Mouse (Mus musculus) spleen, adult 2 months (tissue): Measurements from ENCODE around the gene Zyx. TPM values are rescaled to one million over a fixed set of nuclear protein-coding genes. Genes with fewer than 3 reads are reported as not detected.
A peak's percentile ranks its signal among the peaks of the same experiment; 100 is the strongest.

Experiments used
- DNase-seq, 2 experiments: peaks; one replicate each; pipeline versions ENCODE4 v3.0.0 to v3.0.0-alpha.2; 2012 to 2021; ENCODE audit warnings: low spot score in 2 of 2, low read depth in 1 of 2
- H3K27ac ChIP-seq: fragments of 200-500 bp; 2 replicates; pipeline ENCODE4 v1.5.1; 2012; ENCODE audit warnings: low read length, inconsistent platforms; ENCODE audit not compliant: insufficient read depth
- H3K27me3 ChIP-seq: fragments of 200-500 bp; 2 replicates; pipeline ENCODE4 v1.6.1; 2012; ENCODE audit warnings: mild to moderate bottlenecking, moderate library complexity, low read length, inconsistent platforms; ENCODE audit not compliant: control insufficient read depth, insufficient read depth
- H3K36me3 ChIP-seq: fragments of 200-500 bp; 2 replicates; pipeline ENCODE4 v1.6.1; 2012; ENCODE audit warnings: mild to moderate bottlenecking, low read length, inconsistent platforms; ENCODE audit not compliant: control insufficient read depth, insufficient read depth
- H3K4me1 ChIP-seq: fragments of 200-500 bp; 2 replicates; pipeline ENCODE4 v1.6.1; 2011; ENCODE audit warnings: inconsistent platforms; ENCODE audit not compliant: control insufficient read depth, insufficient read depth, insufficient read length
- H3K4me3 ChIP-seq: fragments of 200-500 bp; 2 replicates; pipeline ENCODE4 v1.5.1; 2011; ENCODE audit warnings: mild to moderate bottlenecking, inconsistent platforms; ENCODE audit not compliant: insufficient read depth, insufficient read length; ENCODE audit errors: extremely low read depth
- CTCF ChIP-seq: fragments of 200-500 bp; IDR thresholded peaks from 2 replicates; pipeline ENCODE4 v1.5.1; 2011; ENCODE audit warnings: mild to moderate bottlenecking, inconsistent platforms; ENCODE audit not compliant: insufficient read depth, insufficient read length, insufficient replicate concordance; ENCODE audit errors: extremely low read depth
- POLR2A ChIP-seq: fragments of 200-500 bp; IDR thresholded peaks from 2 replicates; pipeline ENCODE4 v1.6.1; 2011; ENCODE audit warnings: low read depth, low read length, inconsistent platforms
- WGBS: fragments of 180-500 bp; shearing (Covaris S2); methylation state at CpG from one replicate; pipeline ENCODE4 v1.1.7; 2018; 5-methylcytosine and 5-hydroxymethylcytosine counted together
- polyA plus RNA-seq: library from polyadenylated mRNA; depleted of rRNA; stranded (reverse); fragments of >200 nt; gene quantifications from 2 replicates; pipeline ENCODE4 v1.2.3, GENCODE M21; 2012

Gene Zyx
- polyA plus RNA-seq, 1 experiment, result 184 TPM

- Histone ChIP-seq H3K4me1 (peaks cover 21% of the 10 kb centered on the region; the same call in 1 of the 2 replicates), H3K27ac (peak overlapping the region; percentile 27; the same call in 1 of the 2 replicates)
These were observed 4.9 kb downstream of the Zyx start for GRCm38 (mm10) chr6:42354076-42355019.

GRCm38 (mm10) chr6:42355366-42355765 is 5.9 kb downstream of the Zyx start:
- no peak for DNase-seq
- Histone ChIP-seq H3K27ac (no peak overlapping the region), H3K36me3 (peaks cover 26% of the 10 kb centered on the region), H3K4me1 (peaks cover 21% of the 10 kb centered on the region; the same call in 1 of the 2 replicates), H3K4me3 (no peak overlapping the region), H3K27me3 (no peaks in the 10 kb centered on the region)
- TF ChIP-seq POLR2A (no peak), CTCF (no peak)
- WGBS, result 84% methylated on average over 6 of the region's 6 CpGs

More at GRCm38 (mm10) chr6:42354076-42355019, 4.9 kb downstream of the Zyx start:
- Histone ChIP-seq H3K4me3 (no peak overlapping the region; the same call in 1 of the 2 replicates), H3K36me3 (peaks cover 24% of the 10 kb centered on the region), H3K27me3 (no peaks in the 10 kb centered on the region)
- 29% methylated on average over 11 of the region's 11 CpGs for WGBS
- no peak for DNase-seq
- TF ChIP-seq CTCF, result no peak
- TF ChIP-seq POLR2A, result no peak

GRCm38 (mm10) chr6:42355794-42356600 is 6.6 kb downstream of the Zyx start:
- WGBS, result 92% methylated on average over 13 of the region's 13 CpGs
- peaks cover 26% of the 10 kb centered on the region for H3K36me3 ChIP-seq

GRCm38 (mm10) chr6:42356913-42357312 is 7.5 kb downstream of the Zyx start:
- WGBS, result 93% methylated on average over 5 of the region's 5 CpGs
- H3K27me3 ChIP-seq, result no peaks in the 10 kb centered on the region
- no peak overlapping the region for H3K27ac ChIP-seq
- peaks cover 28% of the 10 kb centered on the region for H3K36me3 ChIP-seq
- TF ChIP-seq POLR2A, result no peak
- no peak for TF ChIP-seq CTCF
- H3K4me3 ChIP-seq, result no peak overlapping the region
- peaks cover 11% of the 10 kb centered on the region; the same call in 1 of the 2 replicates for H3K4me1 ChIP-seq
- no peak for DNase-seq

More at GRCm38 (mm10) chr6:42355794-42356600, 6.6 kb downstream of the Zyx start:
- Histone ChIP-seq H3K27ac (no peak overlapping the region), H3K4me1 (peaks cover 16% of the 10 kb centered on the region; the same call in 1 of the 2 replicates), H3K27me3 (no peaks in the 10 kb centered on the region), H3K4me3 (no peak overlapping the region)
- no peak for TF ChIP-seq CTCF
- no peak for TF ChIP-seq POLR2A
- no peak for DNase-seq

- TF ChIP-seq CTCF (no peak), POLR2A (no peak)
- H3K4me1 ChIP-seq, result peaks cover 9% of the 10 kb centered on the region; the same call in 1 of the 2 replicates
- no peak overlapping the region for H3K27ac ChIP-seq
- 89% methylated on average over 6 of the region's 6 CpGs for WGBS
- H3K4me3 ChIP-seq, result no peak overlapping the region
- DNase-seq, result no peak
- peaks cover 28% of the 10 kb centered on the region for H3K36me3 ChIP-seq
- H3K27me3 ChIP-seq, result no peaks in the 10 kb centered on the region
These were observed 8.5 kb downstream of the Zyx start for GRCm38 (mm10) chr6:42357901-42358300.

GRCm38 (mm10) chr6:42358901-42359300 is 9.5 kb downstream of the Zyx start:
- H3K4me3 ChIP-seq, result no peak overlapping the region

More at GRCm38 (mm10) chr6:42358901-42359300, 9.5 kb downstream of the Zyx start:
- Histone ChIP-seq H3K27ac (no peak overlapping the region), H3K4me1 (peaks cover 2% of the 10 kb centered on the region; the same call in 1 of the 2 replicates), H3K27me3 (no peaks in the 10 kb centered on the region), H3K36me3 (peaks cover 28% of the 10 kb centered on the region)
- 88% methylated on average over 12 of the region's 12 CpGs for WGBS
- DNase-seq, result no peak
- no peak for TF ChIP-seq POLR2A
- no peak for TF ChIP-seq CTCF
